Mouse (Mus musculus) E14TG2a.4 (cell line): ENCODE measurements around the gene Coa3.

Source experiments
- H3K27me3 ChIP-seq: 2 replicates; pipeline ENCODE4 v1.6.1; 2014; ENCODE audit warnings: low read length, control low read depth; ENCODE audit not compliant: insufficient read depth
- H3K36me3 ChIP-seq: 2 replicates; pipeline ENCODE4 v1.6.1; 2014; ENCODE audit warnings: low read length, control low read depth; ENCODE audit not compliant: insufficient read depth
- H3K4me1 ChIP-seq: replicated peaks from 2 replicates; pipeline ENCODE4 v1.6.1; 2014; ENCODE audit warnings: low read depth, low read length, control low read depth
- H3K4me3 ChIP-seq: replicated peaks from 2 replicates; pipeline ENCODE4 v1.5.1; 2014; ENCODE audit warnings: mild to moderate bottlenecking, low read length
- H3K9me3 ChIP-seq: 2 replicates; pipeline ENCODE4 v1.6.1; 2014; ENCODE audit warnings: low read length, control low read depth
- CTCF ChIP-seq: conservative IDR thresholded peaks from 2 replicates; pipeline ENCODE4 v1.5.1; 2014; ENCODE audit warnings: low read length
- NANOG ChIP-seq: IDR thresholded peaks from 2 replicates; pipeline ENCODE4 v1.6.1; 2014; ENCODE audit warnings: borderline replicate concordance, low read length, mixed read lengths
- POU5F1 ChIP-seq: IDR thresholded peaks from 2 replicates; pipeline ENCODE4 v1.6.1; 2014; ENCODE audit warnings: low read length, borderline replicate concordance

Gene Coa3

GRCm38 (mm10) chr11:101248258-101248994 is 30.5 kb downstream of the Coa3 start:
- peaks cover 40% of the 10 kb centered on the region for H3K4me1 ChIP-seq
- H3K27me3 ChIP-seq = peaks cover 44% of the 10 kb centered on the region
- TF ChIP-seq CTCF (peak; percentile 31), NANOG (no peak)
- H3K36me3 ChIP-seq = no peaks in the 10 kb centered on the region
- no peaks in the 10 kb centered on the region for H3K9me3 ChIP-seq
- H3K4me3 ChIP-seq = peak overlapping the region; percentile 29; the same call in 1 of the 2 replicates

- no peak for TF ChIP-seq CTCF
- no peak for TF ChIP-seq POU5F1
- TF ChIP-seq NANOG = no peak
- Histone ChIP-seq H3K4me3 (no peak overlapping the region; the same call in 1 of the 2 replicates), H3K4me1 (peaks cover 34% of the 10 kb centered on the region), H3K9me3 (no peaks in the 10 kb centered on the region), H3K36me3 (no peaks in the 10 kb centered on the region), H3K27me3 (peaks cover 47% of the 10 kb centered on the region)
Observed at GRCm38 (mm10) chr11:101247521-101248030, 31.3 kb downstream of the Coa3 start.

GRCm38 (mm10) chr11:101246702-101247012 is 32.3 kb downstream of the Coa3 start:
- peak overlapping the region; percentile 83 for H3K4me3 ChIP-seq
- no peak for TF ChIP-seq CTCF
- no peak for TF ChIP-seq NANOG
- TF ChIP-seq POU5F1 = no peak
- H3K36me3 ChIP-seq = no peaks in the 10 kb centered on the region
- H3K4me1 ChIP-seq = peaks cover 31% of the 10 kb centered on the region
- H3K9me3 ChIP-seq = no peaks in the 10 kb centered on the region
- peaks cover 47% of the 10 kb centered on the region for H3K27me3 ChIP-seq

DNA sequence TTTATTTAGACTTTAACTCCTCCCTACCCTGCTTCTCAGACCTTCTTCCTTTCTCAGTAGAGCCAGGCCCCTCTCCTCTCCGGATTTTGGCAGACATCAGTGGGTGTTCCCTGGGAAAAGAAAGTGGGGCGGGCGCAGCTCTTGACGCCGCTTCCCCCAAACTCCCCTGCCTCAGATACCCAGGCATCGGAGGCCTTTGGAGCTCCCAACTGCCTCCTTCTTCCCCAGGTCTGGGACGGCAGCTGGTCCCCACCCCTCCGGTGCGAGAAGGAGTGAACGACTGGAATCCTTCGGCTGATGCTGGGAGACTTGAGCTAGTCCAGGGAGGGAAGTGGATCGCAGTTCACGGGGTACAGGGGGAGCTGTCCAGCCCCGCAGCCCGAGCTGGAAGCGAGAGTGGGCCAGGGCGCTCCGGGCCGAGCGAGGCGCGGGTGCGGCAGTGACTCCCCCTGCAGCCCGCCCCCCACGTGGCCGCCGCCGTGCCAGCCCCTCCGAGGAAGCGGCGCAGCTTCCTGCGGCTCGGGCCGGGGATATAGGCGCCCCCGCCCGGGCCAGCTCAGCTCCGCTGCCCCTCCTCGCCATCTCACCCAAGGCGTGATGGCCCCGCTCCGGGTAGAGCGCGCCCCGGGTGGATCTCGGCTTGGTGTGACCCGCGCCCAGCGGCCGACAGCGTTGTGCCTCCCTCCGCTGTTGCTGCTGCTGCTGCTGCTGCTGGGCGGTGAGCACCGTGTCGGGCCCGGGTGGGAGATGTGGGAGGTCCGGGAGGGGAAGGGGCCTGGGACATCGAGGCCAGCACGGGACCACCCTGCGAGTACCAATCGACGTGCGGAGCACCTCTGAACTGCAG is 32.8 kb downstream of the Coa3 start, which contains the start of gene Ramp2:
TSS of gene Ramp2 (plus strand) at position 174 of the 847 bp plus-strand sequence.
- H3K9me3 ChIP-seq = no peaks in the 10 kb centered on the region
- peak within 1 kb of the TSS; percentile 83 for H3K4me3 ChIP-seq
- no peaks in the 10 kb centered on the region for H3K36me3 ChIP-seq
- H3K4me1 ChIP-seq = peaks cover 31% of the 10 kb centered on the region
- H3K27me3 ChIP-seq = peaks cover 47% of the 10 kb centered on the region
- TF ChIP-seq NANOG (no peak), CTCF (no peak), POU5F1 (no peak)

GRCm38 (mm10) chr11:101245071-101245470 is 33.8 kb downstream of the Coa3 start:
- Histone ChIP-seq H3K27me3 (peaks cover 47% of the 10 kb centered on the region), H3K4me3 (no peak overlapping the region), H3K9me3 (no peaks in the 10 kb centered on the region), H3K4me1 (peaks cover 31% of the 10 kb centered on the region), H3K36me3 (no peaks in the 10 kb centered on the region)
- TF ChIP-seq CTCF (no peak), POU5F1 (no peak), NANOG (no peak)

GRCm38 (mm10) chr11:101238071-101238647 is 40.8 kb downstream of the Coa3 start:
- no peaks in the 10 kb centered on the region for H3K36me3 ChIP-seq
- peaks cover 19% of the 10 kb centered on the region for H3K4me1 ChIP-seq
- H3K27me3 ChIP-seq = 0 out of 2 replicates have a peak, but pooled peaks cover 2% of the 10 kb centered on the region
- H3K9me3 ChIP-seq = peaks cover 7% of the 10 kb centered on the region; the same call in 1 of the 2 replicates
- TF ChIP-seq POU5F1 (no peak), CTCF (no peak), NANOG (no peak)
- no peak overlapping the region for H3K4me3 ChIP-seq

- Histone ChIP-seq H3K4me3 (no peak overlapping the region), H3K27me3 (no peaks in the 10 kb centered on the region), H3K36me3 (no peaks in the 10 kb centered on the region), H3K4me1 (peaks cover 32% of the 10 kb centered on the region), H3K9me3 (peaks cover 7% of the 10 kb centered on the region; the same call in 1 of the 2 replicates)
- no peak for TF ChIP-seq NANOG
- TF ChIP-seq POU5F1 = no peak
- no peak for TF ChIP-seq CTCF
Observed at GRCm38 (mm10) chr11:101236782-101237181, 42.1 kb downstream of the Coa3 start.

DNA sequence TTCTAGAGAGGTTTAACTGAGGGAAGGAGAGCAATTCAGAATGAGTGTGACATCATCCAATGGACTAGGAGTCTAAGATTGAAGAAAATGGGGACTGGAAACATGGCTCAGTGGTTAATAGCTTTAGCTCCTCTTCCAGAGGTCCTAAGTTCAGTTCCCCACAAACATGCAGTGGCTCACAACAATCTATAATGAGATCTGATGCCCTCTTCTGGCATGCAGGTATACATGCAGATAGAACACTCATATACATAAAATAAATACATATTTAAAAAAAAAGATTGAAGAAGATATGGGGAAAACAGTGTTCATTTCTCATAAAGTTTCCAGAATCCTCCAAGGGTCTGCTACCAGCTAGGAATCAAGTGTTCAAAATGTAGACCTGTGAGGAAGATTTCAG is 43.5 kb downstream of the Coa3 start:
- Histone ChIP-seq H3K4me1 (peaks cover 45% of the 10 kb centered on the region), H3K9me3 (peaks cover 7% of the 10 kb centered on the region; the same call in 1 of the 2 replicates), H3K27me3 (no peaks in the 10 kb centered on the region), H3K36me3 (no peaks in the 10 kb centered on the region), H3K4me3 (no peak overlapping the region)
- TF ChIP-seq NANOG = no peak

- H3K4me3 ChIP-seq = peak overlapping the region; percentile 48
- TF ChIP-seq NANOG (peak; percentile 82), CTCF (no peak), POU5F1 (no peak)
- peaks cover 58% of the 10 kb centered on the region for H3K4me1 ChIP-seq
- no peaks in the 10 kb centered on the region for H3K27me3 ChIP-seq
- H3K9me3 ChIP-seq = peaks cover 7% of the 10 kb centered on the region; the same call in 1 of the 2 replicates
- no peaks in the 10 kb centered on the region for H3K36me3 ChIP-seq
Observed at GRCm38 (mm10) chr11:101234124-101234523, 44.8 kb downstream of the Coa3 start.
